Mouse (Mus musculus): ENCODE measurements around the gene Vti1a.
A peak's percentile ranks its signal among the peaks of the same experiment; 100 is the strongest.

Vti1a gene

GRCm38 (mm10) chr19:55524385-55524784 lies 208.3 kb downstream of the Vti1a start:
- no peak for DNase-seq (ENCODE audit: low read depth)

DNA sequence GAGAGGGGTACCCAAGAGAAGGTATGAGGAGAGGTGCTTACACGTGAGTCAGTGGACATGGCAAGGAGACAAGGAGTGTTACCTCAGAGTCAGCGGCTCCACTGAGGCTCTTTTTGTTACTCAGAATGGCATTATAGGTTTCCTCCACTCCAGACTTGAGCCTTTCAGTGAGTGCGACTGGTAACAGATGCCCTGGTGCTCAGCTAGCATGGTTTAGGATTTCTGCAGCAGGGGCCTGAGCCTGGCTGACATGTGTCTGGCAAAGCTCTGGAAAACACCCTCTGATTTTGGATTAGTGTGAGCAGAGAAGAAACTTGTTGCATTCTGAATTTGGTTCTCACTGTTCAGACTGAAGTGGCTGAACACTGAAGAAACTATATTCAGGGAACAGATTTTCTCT lies 209.0 kb downstream of the Vti1a start:
- peak; percentile 34 for DNase-seq (ENCODE audit: low read depth)

DNA sequence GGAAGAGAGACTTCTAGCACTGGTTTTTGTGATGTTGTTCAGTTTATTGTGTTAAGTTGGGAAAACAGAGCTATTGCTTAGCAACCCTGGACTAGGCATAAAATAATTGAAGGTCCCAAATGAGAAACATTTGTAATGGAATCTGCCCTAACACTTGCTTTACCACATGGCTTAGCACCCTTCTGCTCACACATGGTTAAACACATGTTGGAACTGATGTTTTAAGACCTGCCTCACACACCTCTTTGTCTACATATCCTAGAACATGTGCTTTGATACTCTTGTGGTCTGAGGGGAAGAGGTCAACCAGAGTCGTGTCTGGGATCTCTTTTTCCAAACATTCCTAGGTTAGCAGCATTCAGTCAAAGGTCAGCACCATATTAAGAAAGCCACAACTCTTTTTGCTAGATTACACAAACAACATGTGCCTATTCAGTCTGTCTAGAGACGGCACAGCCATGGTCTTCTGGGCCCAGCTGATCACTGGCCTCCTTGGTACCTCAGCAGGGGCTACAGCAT lies 210.7 kb downstream of the Vti1a start:
- DNase-seq (ENCODE audit: low read depth) = no peak

- DNase-seq (ENCODE audit: low read depth) = peak; percentile 94
Observed at GRCm38 (mm10) chr19:55530041-55530440, 213.9 kb downstream of the Vti1a start.

DNA sequence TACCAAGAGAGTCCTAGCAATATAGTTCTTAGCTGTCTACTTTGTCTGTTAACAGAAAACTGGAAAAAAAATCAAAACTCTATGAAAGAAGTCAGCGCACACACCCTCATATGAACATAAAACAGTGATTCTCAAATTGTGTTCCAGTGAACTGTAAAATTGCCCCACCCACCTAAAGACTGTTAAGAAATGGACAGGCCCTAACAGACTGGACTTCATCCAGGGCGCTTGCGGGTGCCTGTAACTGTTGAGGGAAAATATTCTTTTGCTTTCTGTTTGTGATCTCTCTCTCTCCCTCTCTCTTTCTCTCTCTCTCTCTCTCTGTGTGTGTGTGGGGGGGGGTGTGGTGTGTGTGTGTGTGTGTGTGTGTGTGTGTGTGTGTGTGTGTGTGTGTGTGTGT lies 216.6 kb downstream of the Vti1a start:
- DNase-seq (ENCODE audit: low read depth) = peak; percentile 71

GRCm38 (mm10) chr19:55536273-55536937 lies 220.3 kb downstream of the Vti1a start:
- DNase-seq (ENCODE audit: low read depth) = no peak

DNA sequence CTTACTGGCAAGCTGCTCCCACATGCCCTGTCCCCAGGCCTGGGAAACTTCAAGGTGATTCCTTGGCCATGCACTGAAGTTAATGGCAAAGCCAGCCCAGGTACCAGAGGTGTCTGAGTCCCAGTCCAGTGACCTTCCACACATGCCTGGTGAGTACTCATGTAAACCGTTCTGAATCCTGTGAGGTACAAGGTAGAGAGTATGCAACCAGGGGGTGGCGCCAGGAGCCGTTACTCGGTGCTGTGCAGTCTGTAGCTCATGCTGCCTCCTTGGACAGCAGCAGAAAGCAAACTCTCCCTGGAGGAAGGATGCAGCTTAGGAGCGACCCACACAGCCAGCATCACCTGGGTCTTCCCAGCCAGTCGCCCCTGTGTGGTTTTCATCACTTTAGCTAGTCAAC lies 221.6 kb downstream of the Vti1a start:
- no peak for DNase-seq (ENCODE audit: low read depth)

DNA sequence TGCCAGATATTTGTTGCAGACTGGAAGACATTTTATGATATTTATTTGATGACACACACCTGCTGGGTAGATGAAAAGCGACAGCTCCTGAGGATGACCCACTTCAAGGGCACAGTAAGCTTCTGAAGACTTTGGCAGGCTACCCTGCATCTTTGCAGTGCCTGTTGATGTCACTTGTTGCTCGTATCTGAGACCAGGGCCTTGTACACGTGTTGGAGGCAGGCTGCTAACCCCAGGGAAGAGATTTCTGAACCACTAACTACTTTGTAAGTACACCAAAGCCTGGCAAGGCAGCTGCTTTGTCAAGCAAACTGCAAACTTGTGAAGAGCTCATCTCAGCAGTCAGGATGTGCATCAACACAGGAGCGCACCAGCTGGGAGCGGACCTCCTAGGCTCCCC lies 225.5 kb downstream of the Vti1a start:
- no peak for DNase-seq (ENCODE audit: low read depth)

GRCm38 (mm10) chr19:55542461-55542860 lies 226.4 kb downstream of the Vti1a start:
- peak; percentile 90 for DNase-seq (ENCODE audit: low read depth)

GRCm38 (mm10) chr19:55543188-55543587 lies 227.1 kb downstream of the Vti1a start:
- DNase-seq (ENCODE audit: low read depth) = no peak

- DNase-seq (ENCODE audit: low read depth) = peak; percentile 86
Observed at GRCm38 (mm10) chr19:55544498-55544897, 228.4 kb downstream of the Vti1a start.

DNA sequence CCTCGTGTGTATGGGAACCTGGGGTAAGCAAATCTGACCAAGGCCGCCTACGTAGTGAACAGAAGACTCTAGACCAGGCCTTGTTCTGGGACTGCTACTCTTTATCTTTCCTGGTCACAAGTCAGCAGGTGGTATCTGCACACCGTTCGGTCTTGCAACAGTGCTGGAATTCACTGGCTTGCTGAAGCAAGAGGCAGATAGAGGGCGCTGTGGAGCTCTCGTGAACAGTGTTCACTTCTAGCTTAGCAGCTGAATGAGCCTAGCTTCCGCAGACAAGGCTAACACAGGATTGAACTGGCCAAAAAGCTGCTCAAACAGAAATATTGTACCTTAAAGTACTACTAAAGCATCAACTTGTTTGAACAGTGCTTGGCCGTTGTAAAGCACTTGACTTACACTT lies 229.4 kb downstream of the Vti1a start:
- peak; percentile 79 for DNase-seq (ENCODE audit: low read depth)

DNA sequence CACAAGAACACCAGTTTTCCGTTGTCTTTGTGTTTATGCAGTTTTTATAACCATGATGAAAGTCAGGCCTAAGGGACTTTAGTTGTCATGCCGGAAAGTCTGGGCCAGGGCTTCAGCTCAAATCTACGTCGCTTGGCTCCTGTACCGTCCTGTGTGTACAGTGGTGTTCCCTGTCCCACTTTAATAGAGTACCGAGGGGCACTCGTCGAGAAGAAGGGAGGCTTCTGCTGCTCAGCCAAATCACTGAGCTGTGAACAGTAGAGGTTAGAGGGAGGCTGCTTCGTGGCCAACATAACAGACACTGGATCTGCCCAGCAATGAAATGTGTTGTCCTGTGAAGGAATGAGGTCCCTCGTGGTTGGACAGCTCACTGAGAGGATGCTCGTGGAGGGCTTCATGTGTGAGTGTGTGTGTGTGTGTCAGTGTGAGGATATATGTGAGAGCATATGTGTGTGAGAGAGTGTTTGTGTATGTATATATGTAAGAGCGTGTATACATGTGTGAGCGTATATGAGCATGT lies 230.0 kb downstream of the Vti1a start:
- DNase-seq (ENCODE audit: low read depth) = no peak

- DNase-seq (ENCODE audit: low read depth) = no peak
Observed at GRCm38 (mm10) chr19:55548206-55548605, 232.1 kb downstream of the Vti1a start.

DNA sequence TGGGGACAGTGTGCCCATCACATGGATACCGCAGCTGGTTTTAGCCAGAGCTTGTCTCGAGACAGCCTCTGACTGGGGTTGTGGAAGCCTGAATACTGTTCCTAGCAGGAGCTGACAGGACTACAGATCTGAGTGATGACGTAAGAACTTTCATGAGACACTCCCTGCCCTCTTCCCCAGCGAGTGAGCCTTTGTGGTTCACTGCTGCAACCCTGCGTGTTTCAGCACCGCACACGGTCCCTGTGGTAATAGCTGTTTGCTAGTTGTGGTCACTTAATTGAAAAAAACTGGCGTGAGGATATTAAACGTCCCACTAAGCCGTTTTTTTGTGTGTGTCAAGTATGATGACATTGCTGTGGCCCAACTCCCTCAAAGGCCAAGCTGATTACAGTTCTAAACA lies 232.6 kb downstream of the Vti1a start:
- peak; percentile 84 for DNase-seq (ENCODE audit: low read depth)

GRCm38 (mm10) chr19:55550176-55550575 lies 234.1 kb downstream of the Vti1a start:
- DNase-seq (ENCODE audit: low read depth) = no peak

DNA sequence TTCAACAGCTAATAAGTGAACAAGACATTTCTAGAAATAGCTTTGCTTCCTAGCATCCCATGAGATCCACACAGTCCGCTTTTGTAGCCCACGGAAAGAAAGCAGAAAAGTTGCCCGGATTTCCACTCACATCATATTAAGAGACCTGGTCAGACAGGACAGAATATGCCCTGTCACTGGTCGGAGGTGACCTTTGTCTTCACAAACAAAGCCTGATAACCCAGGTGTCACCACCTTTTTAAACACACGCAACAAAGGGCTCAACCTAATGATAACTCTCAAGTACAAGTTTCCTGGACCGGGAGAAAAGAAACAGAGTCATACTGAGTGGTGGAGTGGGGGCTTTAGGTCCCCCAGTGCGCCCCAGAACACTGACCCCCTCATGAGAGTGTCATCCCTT lies 236.2 kb downstream of the Vti1a start:
- no peak for DNase-seq (ENCODE audit: low read depth)

GRCm38 (mm10) chr19:55552861-55553260 lies 236.8 kb downstream of the Vti1a start:
- DNase-seq (ENCODE audit: low read depth) = no peak

DNA sequence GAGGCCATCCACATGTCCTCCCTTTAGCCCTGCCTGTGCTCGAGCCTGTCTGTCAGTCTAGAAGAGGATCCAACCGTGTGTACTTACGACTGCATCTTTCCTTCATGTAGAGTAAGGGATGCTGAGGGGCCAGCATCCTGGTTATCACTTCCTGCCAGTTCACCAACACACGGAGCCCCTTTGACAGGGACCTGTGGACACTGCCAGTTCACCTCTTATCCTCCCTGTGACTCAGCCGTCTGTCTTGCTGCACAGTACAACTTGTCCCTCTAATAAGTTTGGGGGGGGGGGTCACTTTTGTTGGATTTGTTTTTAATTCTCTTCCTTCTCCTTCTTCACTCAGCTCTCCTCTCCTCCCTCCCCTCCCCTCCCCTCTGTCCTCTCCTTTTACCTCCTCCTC lies 238.2 kb downstream of the Vti1a start:
- DNase-seq (ENCODE audit: low read depth) = no peak

DNA sequence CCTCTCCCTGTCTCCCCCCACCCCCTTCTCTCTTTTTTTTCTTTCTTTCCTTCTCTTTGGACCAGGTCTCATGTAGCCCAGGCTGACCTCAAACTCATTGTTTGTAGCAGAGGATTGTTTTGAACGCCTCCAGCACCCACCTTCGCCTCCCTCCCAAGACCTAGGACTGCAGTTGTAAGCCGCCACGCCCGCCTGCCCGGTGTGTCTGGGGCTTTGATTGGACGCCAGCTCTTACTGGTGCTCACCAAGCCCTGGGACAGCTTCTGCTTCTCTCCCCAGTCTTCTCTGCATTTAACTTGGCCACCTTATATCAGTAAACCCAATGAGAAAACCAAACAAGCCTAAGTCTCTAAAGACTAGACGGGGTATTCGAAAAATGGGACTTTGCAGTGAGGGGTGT lies 238.6 kb downstream of the Vti1a start:
- DNase-seq (ENCODE audit: low read depth) = no peak

GRCm38 (mm10) chr19:55556168-55556999 lies 240.3 kb downstream of the Vti1a start:
- no peak for DNase-seq (ENCODE audit: low read depth)

DNA sequence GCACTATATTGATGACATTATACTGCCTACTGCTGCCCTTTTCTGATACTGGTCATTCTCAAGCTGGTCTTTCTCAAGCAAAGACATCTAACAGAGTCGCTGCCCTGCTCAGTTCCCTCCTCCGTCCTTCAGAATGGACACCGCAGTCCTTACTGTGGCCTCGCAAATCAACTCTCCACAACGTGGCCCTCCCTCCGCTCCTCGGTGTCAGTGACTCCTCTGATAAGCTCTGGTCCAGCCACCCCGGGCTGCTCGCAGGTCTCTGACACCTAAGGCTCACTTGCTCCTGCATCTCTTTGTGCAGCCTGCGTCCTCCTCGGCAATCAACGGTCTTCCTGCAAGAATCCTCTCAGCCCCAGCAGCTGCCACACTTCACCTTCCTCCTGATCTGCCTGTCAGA lies 243.2 kb downstream of the Vti1a start:
- DNase-seq (ENCODE audit: low read depth) = no peak

DNA sequence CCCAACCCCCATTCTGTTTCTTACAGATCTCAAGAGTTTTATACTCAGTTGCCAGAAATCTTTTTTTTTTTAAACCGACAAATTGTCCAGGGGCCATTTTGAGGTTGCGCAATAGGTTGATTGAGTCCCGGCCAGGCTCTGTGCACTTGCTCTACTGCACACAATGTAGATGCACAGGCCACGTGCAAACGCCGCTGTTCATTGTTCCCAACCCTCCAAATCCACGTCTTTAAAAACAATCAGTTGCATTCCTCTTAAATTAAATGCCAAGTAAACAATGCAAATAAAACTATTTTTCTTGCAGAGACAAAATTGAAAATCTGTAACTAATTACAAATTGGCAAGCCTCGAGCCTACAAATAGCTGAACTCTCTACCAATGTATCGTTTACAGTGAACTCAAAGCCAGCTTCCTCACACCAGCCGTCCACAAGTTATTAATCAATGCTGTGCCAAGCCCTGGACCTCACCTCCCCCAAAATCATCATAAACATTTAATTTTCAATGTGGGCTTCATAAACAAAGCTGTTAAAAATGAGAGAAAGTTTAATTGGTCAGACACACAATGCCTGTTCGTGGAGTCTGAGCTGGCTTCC lies 244.1 kb downstream of the Vti1a start:
- DNase-seq (ENCODE audit: low read depth) = peak; percentile 88
